Mouse (Mus musculus) macrophage (primary cell): ENCODE measurements around the gene 4933400A11Rik. TPM values are rescaled to one million over a fixed set of nuclear protein-coding genes. Genes with fewer than 3 reads are reported as not detected.

Experiments
- H3K27ac ChIP-seq: fragments of 350-480 bp; formaldehyde crosslinking; 2 replicates; pipeline ENCODE4 v1.9.0; 2021
- H3K36me3 ChIP-seq: fragments of 350-480 bp; formaldehyde crosslinking; 2 replicates; pipeline ENCODE4 v1.9.0; 2021; ENCODE audit errors: inconsistent target
- H3K4me3 ChIP-seq: fragments of 350-480 bp; formaldehyde crosslinking; 2 replicates; pipeline ENCODE4 v1.9.0; 2021; ENCODE audit errors: inconsistent target
- H3K79me2 ChIP-seq: fragments of 350-480 bp; formaldehyde crosslinking; 2 replicates; pipeline ENCODE4 v1.9.0; 2021; ENCODE audit errors: inconsistent target
- WGBS: methylation state at CpG from one replicate; pipeline ENCODE4 v1.1.7; 2026; ENCODE audit warnings: inconsistent platforms; ENCODE audit not compliant: missing documents; 5-methylcytosine and 5-hydroxymethylcytosine counted together
- polyA plus RNA-seq: library from polyadenylated mRNA; stranded (reverse); fragments of 250-400 nt; gene quantifications from 3 replicates; pipeline ENCODE4 v1.2.4, GENCODE M21; 2018; ENCODE audit warnings: inconsistent platforms

Gene 4933400A11Rik
- polyA plus RNA-seq, 1 experiment from 2014 or later: not detected

DNA sequence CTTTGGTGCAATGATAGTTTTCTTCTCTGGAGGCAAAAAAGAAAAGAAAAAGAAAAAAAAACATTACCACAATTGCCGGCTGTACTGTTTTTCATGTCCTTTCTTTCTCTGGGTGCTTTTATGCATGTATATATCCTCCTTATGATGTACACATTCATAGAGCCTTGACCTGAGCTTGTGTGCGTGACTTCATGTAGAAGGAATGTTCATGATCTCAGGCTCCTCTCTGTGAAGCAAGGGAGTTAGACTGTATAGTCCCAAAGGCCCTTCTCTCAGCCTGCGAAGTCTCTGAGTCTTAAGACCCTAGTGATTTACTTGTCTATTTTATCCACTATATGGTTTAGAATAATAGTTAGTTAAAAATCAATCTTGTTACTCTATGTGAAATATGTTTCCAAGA is 21.4 kb downstream of the 4933400A11Rik start:
- 93% methylated on average over 3 of the region's 3 CpGs for WGBS
- Histone ChIP-seq H3K4me3 (no peak overlapping the region), H3K36me3 (no peaks in the 10 kb centered on the region)

DNA sequence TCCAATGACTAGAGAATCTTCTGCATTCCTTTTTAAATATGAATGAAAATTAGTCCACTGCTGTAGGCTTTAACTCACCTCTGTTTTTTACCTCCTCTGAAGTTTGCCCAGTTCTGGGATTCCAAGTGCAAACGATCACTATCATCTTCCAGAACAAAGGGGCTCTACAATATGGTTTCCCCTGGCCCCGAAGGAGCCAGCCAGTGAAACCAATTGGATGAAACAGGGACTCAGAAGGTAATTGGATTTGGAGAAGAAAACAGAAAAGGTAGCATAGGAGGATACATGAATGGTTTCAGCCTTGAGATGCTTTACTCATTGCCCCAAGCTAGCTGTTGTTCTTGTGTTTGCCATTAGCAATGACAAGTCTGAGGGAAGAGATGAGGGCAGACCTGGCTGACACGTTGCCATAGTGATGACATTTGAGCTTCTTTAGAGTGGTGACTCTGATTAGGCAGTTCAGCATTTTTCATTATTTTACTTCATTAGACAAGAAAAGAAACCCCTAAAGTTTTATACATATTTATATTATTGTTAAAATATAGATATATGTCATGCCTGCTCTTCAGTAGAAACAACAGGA is 44.0 kb downstream of the 4933400A11Rik start:
- 84% methylated on average over 3 of the region's 3 CpGs for WGBS
- Histone ChIP-seq H3K36me3 (no peaks in the 10 kb centered on the region), H3K79me2 (no peaks in the 10 kb centered on the region), H3K27ac (no peak overlapping the region), H3K4me3 (no peak overlapping the region)

More for the DNA sequence above, 21.4 kb downstream of the 4933400A11Rik start:
- no peak overlapping the region for H3K27ac ChIP-seq
- no peaks in the 10 kb centered on the region for H3K79me2 ChIP-seq

Other genes with a start within 250 kb of the 4933400A11Rik start
- 18.8 to 34.1 TPM (median 26.7 TPM) in 3 replicates for gene Mid1, start 94.4 kb downstream of the 4933400A11Rik start, polyA plus RNA-seq
- 45.5 to 114 TPM (median 105 TPM) in 3 replicates for gene Gm21887, start 230.0 kb upstream of the 4933400A11Rik start, polyA plus RNA-seq